Mouse (Mus musculus) thymus, postnatal 25 days (tissue): ENCODE data around the gene Eaf2.

Experiments
- DNase-seq: peaks from one replicate; pipeline ENCODE4 v3.0.0; 2022

The Eaf2 gene

GRCm38 (mm10) chr16:36747068-36747467 lies 127.7 kb downstream of the Eaf2 start:
- no peak for DNase-seq

GRCm38 (mm10) chr16:36743580-36743979 lies 131.2 kb downstream of the Eaf2 start:
- no peak for DNase-seq
